Mouse (Mus musculus): ENCODE results near the gene Crebl2. TPM values are rescaled to one million over a fixed set of nuclear protein-coding genes. Genes with fewer than 3 reads are reported as not detected.

Crebl2 gene
- 10 to 100 TPM; 14.8 to 17.3 TPM for total RNA-seq (2021)
- long read RNA-seq, experiment 1, partial matches to known transcripts, result 0 of 2 reads
- long read RNA-seq, experiment 1, other reads (novel, unspliced or antisense), result 0 of 2 reads
- long read RNA-seq, experiment 2, partial matches to known transcripts, result 0 of 1 reads
- long read RNA-seq, experiment 2, other reads (novel, unspliced or antisense), result 1 of 1 reads

DNA sequence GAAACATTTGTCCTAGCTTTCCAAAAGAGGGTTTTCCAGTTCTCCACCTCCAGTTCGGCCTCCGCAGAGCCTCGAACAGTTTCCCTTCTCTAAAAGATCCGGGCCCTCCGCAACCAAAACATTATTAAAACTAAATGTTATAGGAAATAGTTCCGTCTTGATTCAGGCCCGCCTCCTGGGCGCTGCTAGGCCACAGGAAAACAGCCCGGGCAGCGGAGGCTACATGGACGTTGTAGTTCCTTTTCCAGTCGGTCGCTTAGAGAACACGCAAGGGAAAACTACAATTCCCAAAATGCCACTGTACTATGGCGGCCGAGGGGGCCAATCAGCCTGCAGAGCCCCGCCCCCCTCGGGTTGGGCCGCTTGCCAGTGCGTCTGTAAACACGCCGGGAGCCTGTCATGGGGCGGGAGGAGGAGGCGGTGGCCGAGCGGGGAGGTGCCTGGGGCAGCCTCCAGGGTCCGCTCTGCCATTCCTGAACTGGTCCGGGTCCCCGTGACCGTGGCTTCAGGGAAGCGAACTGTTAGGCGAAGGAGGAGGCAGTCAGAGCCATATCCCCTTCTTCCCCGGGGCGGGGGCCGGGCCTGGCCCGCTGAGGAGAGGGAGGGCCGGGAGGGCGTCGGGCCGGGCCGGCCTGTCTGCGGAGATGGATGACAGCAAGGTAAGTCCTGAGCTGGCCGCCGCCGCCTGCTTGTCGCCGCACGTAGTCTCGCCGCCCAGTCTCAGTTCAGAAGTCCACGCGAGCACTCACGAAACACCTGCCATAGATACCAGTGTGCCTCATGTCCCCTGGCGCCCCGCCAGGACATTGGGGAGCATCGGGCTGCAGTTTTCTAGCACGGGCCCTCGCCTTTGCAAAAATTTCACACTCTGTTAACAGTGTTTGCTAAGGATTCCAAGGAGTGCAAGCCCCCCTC, at the start of gene Crebl2:
Gene Crebl2 (plus strand): TSS at position 369 of the 915 bp plus-strand sequence.
- peak; percentile 100 for DNase-seq

DNA sequence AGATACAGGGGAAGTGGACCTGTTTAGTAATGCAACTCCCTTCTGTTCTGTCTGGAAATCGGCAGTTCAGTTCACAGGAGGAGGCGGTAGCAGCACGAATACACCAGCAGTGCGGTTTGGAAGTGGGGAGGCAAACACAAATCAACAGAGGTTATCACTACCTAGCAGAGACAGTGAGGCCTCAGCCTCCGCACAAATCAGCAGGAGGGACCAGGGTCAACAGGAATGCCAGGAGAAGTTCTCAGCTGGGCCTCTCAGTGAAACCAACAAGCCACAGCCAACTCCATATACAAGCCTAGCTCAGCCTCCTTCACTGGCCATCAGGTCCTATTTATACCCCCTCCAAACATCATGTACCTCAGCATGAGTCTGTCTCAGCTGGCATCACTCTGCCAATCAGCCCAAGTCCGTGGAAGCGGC, 48.5 kb upstream of the Crebl2 start:
- DNase-seq, result no peak

DNA sequence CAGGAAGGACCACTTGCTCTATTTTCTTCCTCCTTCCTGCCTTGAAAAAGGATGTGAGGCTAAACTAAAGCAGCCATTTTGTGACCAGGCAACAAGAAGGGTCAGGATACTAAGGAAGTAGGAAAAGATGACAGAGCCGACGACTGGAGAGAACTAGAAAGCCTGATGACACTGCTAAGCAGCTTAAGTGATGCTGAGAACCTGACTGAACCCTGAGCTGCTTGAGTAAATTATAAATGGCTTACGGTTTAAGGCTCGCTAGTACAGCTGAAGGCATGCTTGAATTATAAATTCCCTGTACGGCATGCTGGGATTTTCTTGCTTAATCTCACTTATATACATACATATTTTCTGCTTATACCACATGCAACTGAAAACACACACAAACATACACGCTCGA, 47.1 kb upstream of the Crebl2 start:
- no peak for DNase-seq

DNA sequence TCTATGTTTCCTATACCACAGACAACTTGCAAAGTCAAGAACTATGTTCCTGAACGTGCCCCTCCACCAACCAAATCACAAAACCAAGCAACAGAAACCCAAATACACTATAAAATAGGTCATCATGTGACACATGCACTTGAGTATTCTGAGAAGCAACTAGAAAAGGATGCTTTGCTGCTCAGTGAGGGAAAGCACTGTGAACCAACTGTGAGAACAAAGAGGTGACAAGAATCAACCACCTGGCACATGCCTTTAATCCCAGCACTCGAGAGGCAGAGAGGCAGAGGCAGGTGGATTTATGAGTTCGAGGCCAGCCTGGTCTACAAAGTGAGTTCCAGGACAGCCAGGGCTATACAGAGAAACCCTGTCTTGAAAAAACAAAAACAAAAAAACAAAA, 43.5 kb upstream of the Crebl2 start:
- DNase-seq, result no peak

DNA sequence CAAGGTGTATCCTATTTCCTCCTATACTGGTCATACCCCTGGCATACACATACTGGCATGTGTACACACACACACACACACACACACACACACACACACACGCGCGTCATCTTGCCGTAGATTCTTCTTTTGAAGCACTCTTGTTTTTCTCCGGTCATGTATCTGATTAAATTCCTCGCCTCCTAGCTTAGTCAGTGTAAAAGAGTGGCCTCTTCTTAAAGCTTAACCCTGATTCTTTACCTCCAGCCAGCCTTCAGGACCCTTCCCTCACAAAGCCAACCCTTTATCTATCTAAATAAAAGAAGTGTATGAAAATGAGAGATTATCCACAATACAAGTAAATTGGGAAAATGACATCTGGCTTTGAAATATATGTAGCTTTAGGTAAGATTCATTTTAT, 40.9 kb upstream of the Crebl2 start:
- no peak for DNase-seq

DNA sequence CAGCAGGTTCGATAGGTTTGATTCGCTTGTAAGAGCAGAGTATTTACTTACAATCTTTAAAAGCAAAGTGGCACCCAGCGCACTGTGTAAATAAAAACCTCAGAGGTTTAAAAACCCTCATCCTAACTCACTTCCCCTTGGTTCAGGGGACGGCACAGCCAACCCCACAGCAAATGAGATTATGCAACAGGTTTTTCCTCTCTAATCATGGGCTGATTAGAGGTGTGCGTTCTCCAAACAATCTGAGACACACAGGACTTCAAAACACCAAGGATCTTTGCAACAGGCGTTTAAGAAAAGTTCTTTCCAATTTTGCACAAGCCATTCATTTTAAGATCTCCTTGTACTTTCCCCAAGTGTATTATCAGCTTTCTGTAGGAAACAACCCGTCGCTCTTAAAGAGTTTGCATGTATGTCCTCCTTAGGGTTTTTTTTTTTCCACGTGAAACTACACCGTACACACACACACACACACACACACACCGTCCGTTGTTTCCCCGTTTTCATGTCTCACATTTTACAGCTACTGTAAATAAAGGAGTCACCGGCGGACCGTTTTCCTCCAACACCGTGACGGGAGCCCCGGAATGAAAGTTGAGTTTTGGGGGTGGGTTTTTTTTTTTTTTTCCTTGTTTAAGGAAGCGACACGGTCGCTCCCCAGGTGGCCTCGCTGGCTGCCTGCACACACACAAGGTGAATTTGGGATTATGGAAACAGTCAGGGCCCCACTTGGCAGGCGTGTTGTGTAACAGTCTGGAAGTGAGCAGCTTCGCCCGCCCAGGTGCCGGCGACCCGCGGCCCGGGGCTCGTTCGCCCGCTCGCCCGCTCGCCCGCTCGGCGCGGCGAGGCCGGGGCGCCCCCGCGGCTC, 38.5 kb upstream of the Crebl2 start:
- DNase-seq, result peak; percentile 57

DNA sequence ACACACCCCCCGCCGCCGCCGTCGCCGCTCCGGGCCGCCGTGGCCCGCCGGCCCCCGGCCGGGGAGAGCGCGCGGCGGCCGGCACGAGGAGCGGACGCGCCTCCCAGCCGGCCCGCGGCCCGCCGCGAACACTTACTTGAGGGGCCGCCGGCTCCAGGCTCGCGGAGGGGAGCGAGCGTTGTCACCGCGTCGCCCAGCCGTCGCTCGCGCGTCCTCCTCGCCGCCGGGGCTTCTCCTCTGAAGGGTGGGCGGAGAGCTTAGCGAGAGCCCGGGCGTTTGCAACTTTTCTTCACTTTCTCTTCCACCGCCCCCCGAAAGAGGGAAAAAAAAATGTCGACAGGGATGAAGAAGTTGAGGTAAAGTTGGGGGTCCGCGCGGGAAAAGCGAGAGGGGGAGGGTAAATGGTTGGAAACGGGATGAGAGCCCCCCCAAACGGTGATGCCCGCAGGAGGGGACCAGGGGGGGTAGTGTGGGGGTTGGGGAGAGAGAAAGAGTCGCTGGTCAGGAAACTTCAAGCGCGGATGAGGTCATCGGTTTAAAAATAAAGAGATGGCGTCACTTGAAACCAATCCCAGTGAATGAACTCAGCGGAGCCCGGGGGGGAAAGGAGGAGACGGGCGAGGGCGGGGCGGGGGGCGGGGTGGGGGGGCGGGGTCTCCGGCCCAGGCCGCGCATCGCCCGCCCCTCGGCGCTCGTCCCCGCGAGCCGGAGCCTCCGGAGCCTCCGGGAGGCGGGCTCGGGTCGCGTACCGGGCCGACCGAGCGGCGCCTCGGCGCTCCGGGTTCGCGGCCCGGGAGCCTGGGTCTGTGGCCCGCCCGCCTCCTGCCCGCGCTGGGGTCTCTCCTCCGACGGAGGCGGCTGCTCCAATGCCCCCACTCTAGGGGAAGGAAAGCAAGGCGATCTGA, 37.6 kb upstream of the Crebl2 start, which contains the start of gene Dusp16:
Gene Dusp16 (minus strand): TSS at position 485 of the 905 bp plus-strand sequence.
- peak; percentile 90 for DNase-seq

DNA sequence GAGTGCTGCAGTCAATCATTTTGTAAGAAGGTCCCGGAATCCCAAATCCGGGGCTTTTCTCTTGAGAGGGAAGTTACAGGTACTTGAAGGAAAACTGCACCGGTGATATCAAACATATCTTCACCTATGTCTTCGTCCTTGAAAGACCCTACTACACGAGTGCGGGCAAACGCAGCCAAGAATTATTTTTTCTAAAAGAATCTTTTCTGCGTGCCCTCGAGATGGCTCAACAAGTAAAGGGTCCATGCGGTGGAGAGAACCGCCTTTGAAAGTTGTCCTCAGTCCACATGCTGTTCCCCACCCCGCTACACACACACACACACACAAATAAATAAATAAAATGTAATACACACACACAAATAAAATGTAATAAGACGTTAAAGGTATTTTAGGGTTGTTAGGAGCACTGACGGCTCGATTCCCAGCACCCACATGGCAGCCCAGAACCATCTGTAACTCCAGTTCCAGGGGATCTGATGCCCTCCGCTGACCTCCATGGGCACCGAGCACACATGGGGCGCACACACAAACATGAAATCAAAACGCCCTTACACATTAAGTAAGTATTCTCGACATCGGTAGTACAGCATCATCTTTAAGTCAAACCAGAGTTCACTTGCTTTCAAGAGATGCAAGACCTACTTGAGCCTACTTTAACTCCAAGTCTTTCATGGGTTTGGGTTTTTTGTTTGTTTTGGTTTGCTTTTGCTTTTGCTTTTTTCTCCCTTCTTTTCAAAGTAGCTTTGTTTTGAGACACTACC, 36.7 kb upstream of the Crebl2 start:
- DNase-seq, result no peak

DNA sequence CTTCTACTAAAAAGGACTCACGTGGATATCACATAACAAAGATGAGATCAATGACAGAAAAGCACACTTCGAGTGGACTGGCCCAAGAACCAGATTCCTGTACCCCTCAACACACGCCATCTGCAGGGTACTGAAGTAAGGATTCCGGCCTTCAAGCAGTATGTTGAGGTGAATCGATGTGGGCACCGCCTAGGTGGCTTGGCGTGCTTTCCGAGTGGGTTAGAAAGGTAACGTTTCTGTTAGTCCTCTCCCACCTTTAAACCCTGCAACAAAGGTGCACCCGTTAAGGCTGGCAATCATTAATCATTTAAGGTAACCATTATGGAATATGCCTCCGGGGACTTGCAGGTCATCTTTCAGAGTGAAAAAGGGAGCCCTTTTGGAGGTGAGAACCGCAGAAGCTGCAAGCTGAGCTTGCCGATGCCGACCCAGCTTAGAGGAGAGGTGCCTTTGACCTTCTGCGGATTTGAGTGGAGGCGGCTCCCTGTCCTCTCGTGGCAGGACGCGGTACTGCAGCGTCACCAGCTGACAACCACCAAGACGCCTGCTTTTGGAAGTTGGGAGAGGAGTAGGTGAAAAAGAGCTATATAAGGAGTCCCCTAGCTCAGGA, 35.9 kb upstream of the Crebl2 start:
- DNase-seq, result peak; percentile 92

DNA sequence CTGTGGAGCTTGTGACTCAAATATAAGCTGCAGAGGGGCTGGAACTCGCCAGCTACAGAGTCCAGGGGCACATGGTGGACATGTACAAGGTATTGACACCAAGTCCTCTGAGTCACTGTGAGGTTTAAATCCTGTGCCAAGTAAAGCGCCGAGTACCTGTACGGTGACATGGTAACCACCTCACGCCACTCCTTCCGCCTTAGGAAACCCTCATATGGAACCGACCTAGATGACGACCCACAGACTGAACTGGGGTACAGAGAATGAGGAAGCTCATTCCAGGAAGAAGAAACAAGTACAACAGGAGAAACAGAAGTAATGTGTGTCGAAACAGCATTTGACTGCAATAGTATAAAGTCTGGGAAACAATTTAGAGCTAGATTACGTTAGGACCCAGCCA, 33.7 kb upstream of the Crebl2 start:
- no peak for DNase-seq

DNA sequence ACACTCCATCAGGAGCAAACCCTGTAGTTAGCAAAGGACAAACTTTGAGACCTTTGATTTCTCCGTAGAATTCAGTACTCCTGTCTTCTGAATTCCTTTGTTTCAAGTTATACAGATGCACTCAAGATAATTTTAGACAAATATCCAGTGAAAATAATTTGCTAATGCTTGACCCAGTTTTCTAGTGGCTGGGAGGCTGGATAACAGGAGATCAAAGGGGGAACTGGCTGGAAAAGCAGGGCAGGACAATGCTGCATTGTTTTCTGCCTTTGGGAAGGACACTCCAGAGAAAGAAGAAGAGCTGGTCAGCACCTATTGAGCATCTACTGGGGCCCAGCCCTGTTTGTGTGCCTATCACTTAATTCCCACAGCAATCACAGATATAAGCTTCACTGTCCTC, 28.5 kb upstream of the Crebl2 start:
- DNase-seq, result no peak

DNA sequence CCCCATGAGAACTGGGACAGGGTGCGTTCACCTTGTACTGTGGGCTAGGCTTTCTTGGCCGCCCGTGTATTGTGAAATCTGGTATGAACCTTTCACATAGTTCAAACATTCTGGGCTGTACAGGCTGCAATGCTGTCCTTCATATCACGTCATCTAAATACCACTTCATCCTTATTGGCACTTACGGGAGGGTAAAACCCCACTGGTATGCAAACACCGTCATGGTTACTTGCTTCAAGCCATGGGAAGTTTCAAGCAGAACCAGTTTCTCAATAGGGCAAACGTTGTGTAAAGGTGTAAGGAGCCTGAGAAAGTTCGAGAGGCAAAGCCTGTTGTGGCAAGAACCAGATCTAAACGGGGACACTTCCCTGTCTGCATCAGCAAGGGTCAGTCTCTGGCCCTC, 27.3 kb upstream of the Crebl2 start:
- peak; percentile 32 for DNase-seq

DNA sequence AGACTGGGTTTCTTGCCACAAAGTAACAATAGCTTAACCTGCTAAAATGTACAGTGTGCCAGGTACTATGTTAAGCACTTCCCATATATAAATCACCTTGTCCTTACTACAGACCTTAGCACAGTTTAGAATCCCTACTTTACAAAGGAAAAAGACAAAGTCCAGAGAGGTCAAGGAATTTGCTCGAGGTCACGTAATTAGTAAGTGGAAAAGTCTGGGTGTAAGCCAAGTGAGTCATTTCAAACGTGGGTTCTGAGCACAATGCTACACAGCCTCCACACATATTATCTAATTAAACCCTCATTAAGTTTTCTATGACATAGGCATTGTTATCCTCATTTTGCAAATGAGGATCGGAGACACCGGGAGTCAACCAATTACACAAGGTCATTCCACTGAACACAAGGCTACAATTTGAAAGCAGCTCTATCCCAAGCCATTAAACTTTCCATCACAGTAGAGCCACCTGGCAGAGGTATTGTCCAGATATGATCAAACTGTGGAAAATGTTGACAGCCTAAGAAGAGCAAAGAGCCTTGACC, 25.1 kb upstream of the Crebl2 start:
- DNase-seq, result peak; percentile 45

DNA sequence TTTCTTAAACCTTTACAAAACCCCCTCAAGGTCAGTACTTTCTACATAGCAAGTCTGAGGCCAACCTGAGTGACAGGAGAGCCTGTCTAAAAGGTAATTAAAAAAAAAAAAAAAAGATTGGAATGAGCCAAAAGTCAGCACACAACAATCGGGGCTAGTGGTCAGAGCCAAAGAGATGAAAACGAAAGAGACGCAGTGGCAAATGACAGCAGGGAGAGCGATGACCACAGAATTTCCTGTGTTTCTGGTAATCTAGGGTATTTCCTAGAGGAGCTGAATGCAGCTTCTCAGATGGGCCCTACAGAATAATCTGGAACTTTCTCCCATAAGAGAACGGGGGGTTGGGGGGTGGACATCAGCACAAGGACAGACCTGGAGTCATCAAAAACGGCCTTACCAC, 23.8 kb upstream of the Crebl2 start:
- no peak for DNase-seq

DNA sequence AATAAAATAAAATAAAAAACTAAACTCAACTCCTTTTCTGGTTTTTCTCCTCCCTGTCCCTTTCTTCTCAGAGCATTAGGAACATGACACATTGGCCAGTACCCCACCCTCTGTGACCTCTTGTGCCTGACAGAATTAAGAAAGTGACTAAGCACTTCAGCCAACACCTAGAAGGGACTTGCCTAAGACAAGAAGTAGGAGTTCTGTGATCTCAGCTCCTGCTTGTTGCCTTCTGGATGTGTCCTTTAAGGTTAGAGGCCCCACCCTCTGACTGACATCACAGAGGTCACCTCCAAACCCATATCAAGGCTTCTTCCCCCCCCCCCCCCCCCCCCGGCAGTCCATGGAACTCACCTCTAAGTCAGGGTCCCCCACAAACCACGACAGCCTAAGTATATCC, 22.9 kb upstream of the Crebl2 start:
- no peak for DNase-seq

DNA sequence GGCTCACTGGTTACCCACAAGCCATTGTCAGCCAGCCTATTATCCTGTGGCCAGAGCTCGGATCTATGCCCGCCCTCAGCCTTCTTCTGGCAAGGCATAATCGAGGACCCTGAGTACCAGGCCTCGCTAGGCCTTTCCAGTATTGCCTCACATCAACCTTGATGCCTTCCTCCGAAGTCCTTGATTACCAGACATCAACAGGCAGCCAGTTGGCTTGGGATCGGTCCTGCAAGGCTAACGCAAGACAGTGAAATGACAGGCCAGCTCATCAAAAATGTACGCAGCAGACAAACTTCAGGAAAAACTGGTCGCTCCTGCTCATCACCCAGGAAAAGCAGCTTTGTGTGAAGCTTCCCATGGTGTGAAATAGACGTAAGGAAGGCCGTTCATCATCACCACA, 22.2 kb upstream of the Crebl2 start:
- peak; percentile 53 for DNase-seq

DNA sequence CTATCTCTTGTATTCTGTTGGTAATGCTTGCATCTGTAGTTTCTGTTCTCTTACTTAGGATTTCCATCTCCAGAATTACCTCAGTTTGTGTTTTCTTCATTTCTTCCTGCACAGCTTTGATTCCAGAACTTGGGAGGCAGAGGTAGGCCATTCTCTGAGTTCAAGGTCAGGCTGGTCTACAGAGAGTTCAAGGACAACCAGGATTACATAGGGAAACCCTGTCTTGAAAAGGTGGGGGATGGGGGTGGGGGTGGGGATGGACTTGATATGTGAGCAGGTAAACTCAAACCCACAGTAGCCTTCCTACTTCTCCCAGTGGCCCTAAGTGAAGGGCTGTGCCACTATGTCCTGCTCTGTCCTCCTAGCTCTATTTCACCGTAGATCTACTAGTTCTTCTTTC, 16.9 kb upstream of the Crebl2 start:
- DNase-seq, result no peak

DNA sequence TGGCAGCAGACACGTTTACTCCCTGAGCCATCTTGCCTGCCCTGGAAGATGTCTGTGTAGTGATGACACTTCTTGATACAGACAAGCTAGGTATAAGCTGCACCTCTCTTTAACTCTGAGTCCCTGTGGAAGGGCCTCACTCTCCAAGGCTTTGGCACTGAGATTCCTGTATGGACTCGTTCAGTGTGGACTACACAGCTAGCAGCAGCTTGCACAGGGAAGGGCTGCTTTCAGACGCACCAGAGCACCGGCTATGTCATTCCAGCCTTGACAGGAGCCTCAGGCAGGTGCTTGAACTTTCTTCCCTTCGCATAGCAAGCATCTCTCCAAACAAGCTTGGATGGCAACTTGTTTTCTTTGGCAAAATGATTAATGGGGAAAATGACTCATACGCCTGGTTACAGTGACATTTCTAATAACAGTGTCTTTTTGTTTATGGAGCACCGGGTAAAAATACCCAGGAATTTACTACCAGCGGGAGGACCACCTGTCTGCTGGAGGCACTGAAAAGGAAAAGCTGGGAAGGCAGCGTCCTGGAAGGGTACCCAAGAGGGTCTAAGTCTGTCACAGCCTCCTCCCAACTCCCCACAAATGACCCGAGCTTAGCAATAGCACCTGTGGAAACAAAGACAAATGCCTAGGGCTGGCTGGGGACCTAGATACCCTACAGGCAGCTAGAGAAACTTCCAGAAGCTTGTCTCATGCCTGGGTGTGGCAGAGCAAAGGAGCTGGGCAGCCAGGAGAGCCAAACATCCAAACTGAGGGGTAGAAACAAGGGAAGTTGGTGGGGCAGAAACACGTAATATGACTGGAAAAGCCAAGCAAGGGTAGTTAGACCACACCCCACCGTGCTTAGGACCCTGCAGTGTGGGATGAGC, 12.7 kb upstream of the Crebl2 start:
- DNase-seq, result no peak

DNA sequence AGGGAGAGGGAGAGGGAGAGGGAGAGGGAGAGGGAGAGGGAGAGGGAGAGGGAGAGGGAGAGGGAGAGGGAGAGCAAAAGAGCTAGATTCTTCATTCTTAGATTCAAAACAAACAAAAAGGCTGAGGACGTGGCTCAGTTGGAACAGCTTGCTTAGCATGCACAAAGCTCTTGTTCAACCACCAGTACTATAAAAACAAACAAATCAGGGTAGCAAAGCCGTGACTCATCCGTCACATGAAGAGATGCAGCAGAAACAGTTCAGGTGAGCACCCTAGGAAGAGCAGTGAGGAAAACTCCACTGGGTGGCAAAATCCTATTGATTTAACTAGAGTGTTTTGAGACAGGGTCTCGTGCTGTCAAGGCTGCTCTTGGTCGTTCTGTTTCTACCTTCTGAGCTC, 10.2 kb upstream of the Crebl2 start:
- DNase-seq, result no peak

All from adrenal gland, postnatal 10 days (tissue).